Mouse (Mus musculus) limb, embryonic 13.5 days (tissue): ENCODE data around the gene Phkb. TPM values are rescaled to one million over a fixed set of nuclear protein-coding genes. Genes with fewer than 3 reads are reported as not detected.
"Not testable (repeated sequence)": the region's sequence is repeated elsewhere in the genome, so short reads cannot be mapped to it uniquely, and the experiment has no call there.

Experiments used
- ATAC-seq: fragments of 200-750 bp; cut with Nextera tagmentation; 2 replicates; pipeline ENCODE4 v1.8.0; 2017; ENCODE audit warnings: low read depth, moderate number of reproducible peaks, moderate TSS enrichment; ENCODE audit not compliant: low FRiP score
- H3K27ac ChIP-seq: fragments of 300-500 bp; sonication (generic); 2 replicates; pipeline ENCODE4 v1.5.1; 2015; ENCODE audit warnings: inconsistent platforms, mild to moderate bottlenecking, moderate library complexity
- H3K27me3 ChIP-seq: fragments of 300-500 bp; sonication (generic); 2 replicates; pipeline ENCODE4 v1.6.1; 2015; ENCODE audit warnings: mild to moderate bottlenecking, inconsistent platforms
- H3K36me3 ChIP-seq: fragments of 300-500 bp; sonication (generic); 2 replicates; pipeline ENCODE4 v1.6.1; 2015; ENCODE audit warnings: inconsistent platforms, mild to moderate bottlenecking, moderate library complexity
- H3K4me1 ChIP-seq: fragments of 300-500 bp; sonication (generic); 2 replicates; pipeline ENCODE4 v1.6.1; 2015; ENCODE audit warnings: inconsistent platforms
- H3K4me2 ChIP-seq: fragments of 300-500 bp; sonication (generic); replicated peaks from 2 replicates; pipeline ENCODE4 v1.6.1; 2015; ENCODE audit warnings: inconsistent platforms, mild to moderate bottlenecking, moderate library complexity
- H3K4me3 ChIP-seq: fragments of 300-500 bp; sonication (generic); 2 replicates; pipeline ENCODE4 v1.5.1; 2015; ENCODE audit warnings: moderate library complexity, mild to moderate bottlenecking, inconsistent platforms
- H3K9ac ChIP-seq: fragments of 300-500 bp; sonication (generic); 2 replicates; pipeline ENCODE4 v1.6.1; 2015; ENCODE audit warnings: mild to moderate bottlenecking, inconsistent platforms
- H3K9me3 ChIP-seq: fragments of 300-500 bp; sonication (generic); 2 replicates; pipeline ENCODE4 v1.6.1; 2016; ENCODE audit warnings: inconsistent platforms
- WGBS: fragments of 180-500 bp; shearing (Covaris S2); methylation state at CpG from one replicate; pipeline ENCODE4 v1.1.7; 2015; 5-methylcytosine and 5-hydroxymethylcytosine counted together
- polyA plus RNA-seq: library from polyadenylated mRNA; unstranded; fragments of >200 nt; fragmentation: Nextera tagmentation; extraction: Ambion mirVana; gene quantifications from 2 replicates; pipeline ENCODE4 v1.2.1, GENCODE M21; 2015

The Phkb gene
- polyA plus RNA-seq: 58.9 and 60.0 TPM in 2 replicates

- no peaks in the 10 kb centered on the region for H3K27me3 ChIP-seq
- under 1% methylated on average over 54 of the region's 54 CpGs for WGBS
- H3K9ac ChIP-seq: peak within 1 kb of the TSS; percentile 90
- H3K9me3 ChIP-seq: no peaks in the 10 kb centered on the region
- peak within 1 kb of the TSS; percentile 84 for H3K4me2 ChIP-seq
- peaks cover 14% of the 10 kb centered on the region for H3K4me1 ChIP-seq
- peaks cover 12% of the 10 kb centered on the region for H3K36me3 ChIP-seq
- H3K27ac ChIP-seq: peak within 1 kb of the TSS; percentile 95
- peak; percentile 97 for ATAC-seq
- peak within 1 kb of the TSS; percentile 86 for H3K4me3 ChIP-seq
These were observed at the start of gene Phkb, which contains the start of gene Itfg1 for GRCm38 (mm10) chr8:85840657-85841488. TSS of gene Phkb (plus strand) at chr8:85840959. TSS of gene Itfg1 (minus strand) at chr8:85840921.

- H3K4me1 ChIP-seq, H3K9ac ChIP-seq, H3K27ac ChIP-seq, H3K4me2 ChIP-seq, H3K9me3 ChIP-seq, H3K4me3 ChIP-seq, ATAC-seq, H3K27me3 ChIP-seq: not testable (repeated sequence)
- H3K36me3 ChIP-seq: peaks cover 22% of the 10 kb centered on the region
- 88% methylated on average over 1 of the region's 1 CpGs for WGBS
These were observed 44.4 kb upstream of the Phkb start for GRCm38 (mm10) chr8:85796392-85796791.

GRCm38 (mm10) chr8:85800164-85800563, 40.6 kb upstream of the Phkb start:
- 92% methylated on average over 1 of the region's 1 CpGs for WGBS
- no peak for ATAC-seq
- Histone ChIP-seq H3K9me3 (no peaks in the 10 kb centered on the region), H3K4me2 (no peak overlapping the region), H3K4me3 (no peak overlapping the region), H3K36me3 (peaks cover 14% of the 10 kb centered on the region), H3K27ac (no peak overlapping the region), H3K4me1 (no peaks in the 10 kb centered on the region), H3K27me3 (no peaks in the 10 kb centered on the region), H3K9ac (no peak overlapping the region)

GRCm38 (mm10) chr8:85801408-85801807, 39.4 kb upstream of the Phkb start:
- H3K9me3 ChIP-seq: no peaks in the 10 kb centered on the region
- no peak overlapping the region for H3K27ac ChIP-seq
- H3K27me3 ChIP-seq: no peaks in the 10 kb centered on the region
- H3K9ac ChIP-seq: no peak overlapping the region
- H3K4me2 ChIP-seq: no peak overlapping the region
- no peak overlapping the region for H3K4me3 ChIP-seq
- no peak for ATAC-seq
- H3K4me1 ChIP-seq: no peaks in the 10 kb centered on the region
- WGBS: 92% methylated on average over 1 of the region's 1 CpGs
- H3K36me3 ChIP-seq: peaks cover 18% of the 10 kb centered on the region

DNA sequence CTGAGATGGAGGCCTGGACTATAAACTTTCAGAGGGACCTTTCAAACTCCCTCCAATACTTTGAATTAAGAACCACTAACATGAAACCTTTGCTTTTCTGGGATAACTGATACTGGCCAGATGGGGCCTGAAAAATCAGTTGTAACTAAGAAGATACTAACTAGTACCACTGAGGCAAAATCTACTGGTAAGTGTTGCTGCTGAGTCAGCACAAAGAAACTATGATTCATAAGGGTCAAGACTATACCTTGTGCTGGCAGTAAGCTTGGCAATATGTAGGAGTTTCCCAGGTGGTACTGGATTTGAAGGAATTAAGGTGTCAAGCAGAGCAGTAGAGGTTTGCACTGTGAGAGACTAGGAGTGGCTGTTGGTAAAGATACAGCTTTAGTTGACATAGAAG, 27.1 kb upstream of the Phkb start:
- Histone ChIP-seq H3K4me3 (no peak overlapping the region), H3K4me1 (no peaks in the 10 kb centered on the region), H3K9ac (no peak overlapping the region), H3K27me3 (no peaks in the 10 kb centered on the region), H3K36me3 (peaks cover 19% of the 10 kb centered on the region), H3K27ac (no peak overlapping the region), H3K9me3 (no peaks in the 10 kb centered on the region), H3K4me2 (no peak overlapping the region)
- no peak for ATAC-seq

GRCm38 (mm10) chr8:85839916-85840656, 673 bp upstream of the Phkb start:
- no peaks in the 10 kb centered on the region for H3K27me3 ChIP-seq
- H3K27ac ChIP-seq: peak overlapping the region; percentile 95
- H3K36me3 ChIP-seq: peaks cover 17% of the 10 kb centered on the region
- H3K4me2 ChIP-seq: peak overlapping the region; percentile 84
- under 1% methylated on average over 21 of the region's 21 CpGs for WGBS
- no peaks in the 10 kb centered on the region for H3K9me3 ChIP-seq
- peak overlapping the region; percentile 90 for H3K9ac ChIP-seq
- no peak for ATAC-seq
- H3K4me1 ChIP-seq: peaks cover 14% of the 10 kb centered on the region
- H3K4me3 ChIP-seq: peak overlapping the region; percentile 86

- H3K9ac ChIP-seq: peak overlapping the region; percentile 90
- H3K4me1 ChIP-seq: peaks cover 14% of the 10 kb centered on the region
- WGBS: 7% methylated on average over 4 of the region's 4 CpGs
- H3K4me3 ChIP-seq: peak overlapping the region; percentile 86
- peak overlapping the region; percentile 84 for H3K4me2 ChIP-seq
- H3K27ac ChIP-seq: peak overlapping the region; percentile 95; the same call in 1 of the 2 replicates
- H3K9me3 ChIP-seq: no peaks in the 10 kb centered on the region
- H3K27me3 ChIP-seq: no peaks in the 10 kb centered on the region
- no peak for ATAC-seq
- peaks cover 12% of the 10 kb centered on the region for H3K36me3 ChIP-seq
These were observed 683 bp downstream of the Phkb start for GRCm38 (mm10) chr8:85841489-85841795.

DNA sequence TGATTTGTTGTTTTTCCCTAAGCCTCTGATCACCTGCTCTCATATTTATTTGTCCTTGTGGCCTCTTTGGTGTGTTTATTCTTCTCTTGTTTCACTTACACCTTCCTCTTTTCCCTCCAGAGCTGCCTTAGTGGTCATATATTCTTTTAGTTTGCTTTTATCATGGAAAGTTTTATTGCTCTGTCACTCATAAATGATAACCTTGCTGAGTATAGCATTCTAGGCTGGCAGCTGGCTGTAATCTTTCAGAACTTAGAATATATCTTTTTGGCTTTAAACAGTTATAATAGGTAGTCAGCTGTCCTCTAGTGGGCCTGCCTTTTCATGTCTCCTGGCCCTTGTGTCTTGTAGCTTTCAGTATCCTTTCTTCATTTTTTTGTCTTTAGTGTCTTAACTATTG, 5.1 kb downstream of the Phkb start:
- Histone ChIP-seq H3K27me3 (no peaks in the 10 kb centered on the region), H3K9me3 (no peaks in the 10 kb centered on the region), H3K27ac (no peak overlapping the region), H3K4me1 (0 out of 2 replicates have a peak, but pooled peaks cover 6% of the 10 kb centered on the region), H3K4me2 (no peak overlapping the region), H3K9ac (no peak overlapping the region), H3K4me3 (no peak overlapping the region), H3K36me3 (peaks cover 7% of the 10 kb centered on the region; the same call in 1 of the 2 replicates)
- ATAC-seq: no peak

GRCm38 (mm10) chr8:85854220-85855123, 13.7 kb downstream of the Phkb start:
- H3K36me3 ChIP-seq: peaks cover 18% of the 10 kb centered on the region; the same call in 1 of the 2 replicates
- no peaks in the 10 kb centered on the region for H3K27me3 ChIP-seq
- no peaks in the 10 kb centered on the region for H3K9me3 ChIP-seq
- H3K4me2 ChIP-seq: no peak overlapping the region
- H3K4me1 ChIP-seq: no peaks in the 10 kb centered on the region
- H3K9ac ChIP-seq: no peak overlapping the region
- 89% methylated on average over 19 of the region's 19 CpGs for WGBS
- no peak overlapping the region for H3K27ac ChIP-seq
- ATAC-seq: no peak
- no peak overlapping the region for H3K4me3 ChIP-seq

DNA sequence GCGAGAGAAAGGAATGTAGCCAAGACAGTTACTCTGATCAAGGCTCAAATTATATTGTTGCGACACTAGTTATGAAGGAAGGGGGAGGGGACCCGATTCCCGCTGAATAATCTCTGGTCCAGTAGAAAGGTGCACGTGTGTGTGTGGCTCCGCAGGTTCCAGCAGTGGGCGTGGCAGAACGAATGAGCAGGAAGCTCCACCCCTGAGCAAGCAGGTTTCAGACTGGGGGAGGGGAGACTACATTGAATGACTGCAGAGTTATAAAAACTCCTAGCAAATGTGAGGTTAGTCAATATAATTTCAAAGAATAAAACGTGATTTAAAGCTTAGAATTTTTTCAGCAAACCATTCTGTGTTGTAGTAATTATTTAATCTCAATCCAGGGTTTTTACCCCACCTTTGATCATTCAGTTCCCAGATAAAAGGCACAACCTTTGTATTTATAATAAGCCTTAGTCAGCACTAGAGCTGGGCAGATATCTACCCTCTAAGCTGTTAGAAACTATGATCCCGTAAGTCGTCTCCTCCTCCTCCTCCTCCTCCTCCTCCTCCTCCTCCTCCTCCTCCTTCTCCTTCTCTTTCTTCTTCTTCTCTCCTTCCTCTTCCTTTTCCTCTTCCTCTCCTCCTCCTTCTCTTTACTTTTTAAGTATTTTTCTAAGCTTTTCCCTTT, 16.6 kb downstream of the Phkb start:
- not testable (repeated sequence) for H3K27me3 ChIP-seq, H3K9me3 ChIP-seq, H3K4me3 ChIP-seq, H3K4me1 ChIP-seq, H3K27ac ChIP-seq, H3K4me2 ChIP-seq, H3K9ac ChIP-seq, ATAC-seq
- 43% methylated on average over 11 of the region's 11 CpGs for WGBS
- H3K36me3 ChIP-seq: peaks cover 12% of the 10 kb centered on the region; the same call in 1 of the 2 replicates

GRCm38 (mm10) chr8:85860612-85861011, 19.9 kb downstream of the Phkb start:
- no peak overlapping the region for H3K4me3 ChIP-seq
- no peak overlapping the region for H3K4me2 ChIP-seq
- H3K9ac ChIP-seq: no peak overlapping the region
- no peaks in the 10 kb centered on the region for H3K4me1 ChIP-seq
- no peak overlapping the region for H3K27ac ChIP-seq
- H3K36me3 ChIP-seq: no peaks in the 10 kb centered on the region
- ATAC-seq: no peak
- 66% methylated on average over 5 of the region's 5 CpGs for WGBS
- no peaks in the 10 kb centered on the region for H3K27me3 ChIP-seq
- no peaks in the 10 kb centered on the region for H3K9me3 ChIP-seq
